Mouse (Mus musculus): Measurements from ENCODE around the gene Plpp2. TPM values are rescaled to one million over a fixed set of nuclear protein-coding genes. Genes with fewer than 3 reads are reported as not detected.

The Plpp2 gene
- total RNA-seq, 4 experiments from 2014 or later = 0.29 to 1.3 (median 0.50) TPM

DNA sequence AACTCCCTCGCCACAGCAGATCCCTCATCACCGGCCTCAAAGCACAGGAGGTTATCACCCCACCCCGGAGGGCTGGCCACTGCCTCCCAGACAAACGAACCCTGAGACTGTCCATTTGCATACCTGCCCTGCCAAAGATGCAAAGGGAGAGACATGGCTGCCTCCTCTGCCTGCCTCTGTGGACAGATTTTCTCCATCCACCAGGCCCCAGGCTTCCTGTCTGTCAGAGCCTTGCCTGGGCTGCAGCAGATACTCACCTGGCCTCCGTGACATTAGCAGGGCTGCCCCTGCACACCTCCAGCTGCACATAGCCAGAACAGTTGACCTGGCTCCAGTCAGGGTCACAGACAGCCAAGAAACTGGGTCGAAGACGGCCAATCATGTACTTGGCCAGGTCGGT is 3.4 kb downstream of the Plpp2 start:
- no peak for DNase-seq (ENCODE audit: low spot score in 2 of 2)

GRCm38 (mm10) chr10:79528081-79528480 is 5.5 kb downstream of the Plpp2 start:
- DNase-seq (ENCODE audit: low spot score in 2 of 2) = no peak

- peak in 1 of 2 experiments; percentile 1 for DNase-seq (ENCODE audit: low spot score in 2 of 2)
Observed at GRCm38 (mm10) chr10:79527453-79527845, 6.1 kb downstream of the Plpp2 start.

GRCm38 (mm10) chr10:79526661-79527452 is 6.7 kb downstream of the Plpp2 start:
- no peak for DNase-seq (ENCODE audit: low spot score in 2 of 2)

DNA sequence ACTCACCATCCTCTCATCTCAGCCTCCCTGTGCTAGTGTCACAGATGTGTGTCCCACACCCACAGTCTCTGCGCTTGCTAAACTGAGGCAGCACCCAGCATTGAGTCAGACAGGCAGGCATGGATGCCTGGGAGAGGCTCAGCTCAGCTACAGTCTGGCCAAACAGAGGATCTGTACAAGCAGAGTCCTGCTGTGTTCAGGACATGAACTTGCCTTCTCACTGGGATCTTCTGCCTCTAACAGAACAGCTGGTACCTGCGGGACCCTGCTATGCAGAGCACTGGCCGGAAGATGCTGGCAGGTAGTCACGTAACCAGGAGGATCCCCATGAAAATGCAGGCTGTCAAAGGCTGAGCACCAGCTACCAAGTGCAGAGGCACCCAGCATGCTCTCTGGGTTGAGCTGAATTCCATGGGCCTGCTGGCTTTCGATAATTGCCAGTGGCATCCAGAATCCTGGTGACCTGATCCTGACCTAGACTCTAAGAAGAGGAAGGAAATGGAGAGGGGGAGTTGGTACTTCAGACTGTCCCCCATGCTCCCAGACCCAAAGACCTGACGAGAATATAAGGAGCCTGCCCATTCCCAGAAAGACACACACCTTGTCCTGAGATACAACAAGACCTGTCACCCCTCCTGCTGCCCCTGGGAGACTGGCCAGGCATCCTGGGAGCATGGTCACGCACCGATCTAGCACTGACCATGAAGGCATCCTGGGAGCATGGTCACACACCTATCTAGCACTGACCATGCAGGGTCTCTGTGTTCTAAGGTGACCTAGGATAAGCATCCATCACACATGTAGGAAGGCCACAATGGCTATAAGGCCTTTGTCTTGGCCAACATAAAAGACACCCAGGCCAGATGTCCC is 7.9 kb downstream of the Plpp2 start:
- no peak for DNase-seq (ENCODE audit: low spot score in 2 of 2)

- no peak for DNase-seq (ENCODE audit: low spot score in 2 of 2)
Observed at GRCm38 (mm10) chr10:79524433-79524832, 9.2 kb downstream of the Plpp2 start.

- no peak for DNase-seq (ENCODE audit: low spot score in 2 of 2)
Observed at GRCm38 (mm10) chr10:79506709-79507108, 26.9 kb downstream of the Plpp2 start.

GRCm38 (mm10) chr10:79502830-79503644 is 30.6 kb downstream of the Plpp2 start:
- DNase-seq (ENCODE audit: low spot score in 2 of 2) = no peak

GRCm38 (mm10) chr10:79496701-79497288 is 36.8 kb downstream of the Plpp2 start:
- no peak for DNase-seq (ENCODE audit: low spot score in 2 of 2)

DNA sequence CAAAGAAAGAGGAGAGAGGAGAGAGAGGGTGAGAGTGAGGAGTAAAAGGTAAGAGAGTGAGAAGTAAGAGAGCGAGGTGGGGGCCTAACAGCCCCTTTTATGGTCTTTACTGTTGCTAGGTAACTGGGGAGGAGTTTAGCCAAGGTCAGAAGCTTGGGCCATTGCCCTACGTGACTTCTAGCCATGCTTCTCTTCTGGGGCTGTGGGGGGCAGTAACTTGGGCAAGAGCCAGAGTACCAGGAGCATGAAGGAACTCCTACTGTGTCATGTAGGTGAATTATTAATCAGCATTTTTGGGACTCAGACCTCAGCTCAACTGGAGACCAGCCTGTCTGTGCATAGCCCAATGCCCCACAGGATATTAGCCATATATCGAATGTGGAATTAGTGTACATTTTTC is 37.7 kb downstream of the Plpp2 start:
- DNase-seq (ENCODE audit: low spot score in 2 of 2) = no peak

Small RNA genes lying within 50 kb of the gene (microRNA-seq; reads per million reads assigned to microRNA genes)
- gene Mir6909 = not detected

Other genes with a start within 250 kb of the Plpp2 start
- not detected for gene Vmn2r82, start 177.3 kb downstream of the Plpp2 start, total RNA-seq (2022)
- not detected for gene Vmn2r83, start 65.1 kb downstream of the Plpp2 start, total RNA-seq (2022)
- 10 to 100 TPM; 20.1 to 23.4 (median 21.2) TPM for gene Mier2, start 21.4 kb upstream of the Plpp2 start, total RNA-seq (2022)
- gene Theg, start 53.5 kb upstream of the Plpp2 start, total RNA-seq (2022) = not detected
- 1 to 10 TPM in 1 of 4 experiments, under 1 TPM in 3; 0.22 to 1.1 (median 0.68) TPM for gene C2cd4c, start 80.2 kb upstream of the Plpp2 start, total RNA-seq (2022)
- 10 to 100 TPM in 2 of 4 experiments, 1 to 10 TPM in 2; 5.4 to 13.0 (median 8.7) TPM for gene Shc2, start 104.1 kb upstream of the Plpp2 start, total RNA-seq (2022)
- 100 to 1,000 TPM in 1 of 4 experiments, 10 to 100 TPM in 3; 32.0 to 113 (median 56.6) TPM for gene Odf3l2, start 111.9 kb upstream of the Plpp2 start, total RNA-seq (2022)
- gene Madcam1, start 130.8 kb upstream of the Plpp2 start, total RNA-seq (2022) = not detected
- gene Tpgs1, start 135.6 kb upstream of the Plpp2 start, total RNA-seq (2022) = 10 to 100 TPM; 17.6 to 21.1 (median 20.1) TPM
- gene Cdc34, start 148.4 kb upstream of the Plpp2 start, total RNA-seq (2022) = 100 to 1,000 TPM; 381 to 451 (median 390) TPM
- 10 to 100 TPM in 3 of 4 experiments, 1 to 10 TPM in 1; 9.9 to 15.9 (median 10.2) TPM for gene Gzmm, start 155.2 kb upstream of the Plpp2 start, total RNA-seq (2022)
- 100 to 1,000 TPM; 524 to 920 (median 651) TPM for gene Bsg, start 170.7 kb upstream of the Plpp2 start, total RNA-seq (2022)
- under 1 TPM; 0.39 to 0.86 (median 0.73) TPM for gene Hcn2, start 182.8 kb upstream of the Plpp2 start, total RNA-seq (2022)
- 10 to 100 TPM; 34.1 to 47.2 (median 38.3) TPM for gene Polrmt, start 212.8 kb upstream of the Plpp2 start, total RNA-seq (2022)
- not detected for gene Fgf22, start 221.3 kb upstream of the Plpp2 start, total RNA-seq (2022)
- 10 to 100 TPM; 51.9 to 80.5 (median 53.3) TPM for gene Rnf126, start 233.2 kb upstream of the Plpp2 start, total RNA-seq (2022)
- gene Fstl3, start 243.5 kb upstream of the Plpp2 start, total RNA-seq (2022) = 1 to 10 TPM in 2 of 4 experiments, under 1 TPM in 2; 0.73 to 1.2 (median 1.1) TPM